Mouse (Mus musculus) small intestine, adult 2 months (tissue): Measurements from ENCODE around the gene Cep72.

Experiments used
- CTCF ChIP-seq: fragments of 200-500 bp; IDR thresholded peaks from 2 replicates; pipeline ENCODE4 v1.5.1; 2012; ENCODE audit warnings: low read depth, mild to moderate bottlenecking, control low read depth, inconsistent platforms, low read length, moderate library complexity, mixed read lengths; ENCODE audit not compliant: insufficient replicate concordance, insufficient read length; ENCODE audit errors: extremely low read depth
- POLR2A ChIP-seq: fragments of 200-500 bp; IDR thresholded peaks from 2 replicates; pipeline ENCODE4 v1.6.1; 2012; ENCODE audit warnings: low read depth, mild to moderate bottlenecking, control low read depth, inconsistent platforms, low read length, moderate library complexity

DNA sequence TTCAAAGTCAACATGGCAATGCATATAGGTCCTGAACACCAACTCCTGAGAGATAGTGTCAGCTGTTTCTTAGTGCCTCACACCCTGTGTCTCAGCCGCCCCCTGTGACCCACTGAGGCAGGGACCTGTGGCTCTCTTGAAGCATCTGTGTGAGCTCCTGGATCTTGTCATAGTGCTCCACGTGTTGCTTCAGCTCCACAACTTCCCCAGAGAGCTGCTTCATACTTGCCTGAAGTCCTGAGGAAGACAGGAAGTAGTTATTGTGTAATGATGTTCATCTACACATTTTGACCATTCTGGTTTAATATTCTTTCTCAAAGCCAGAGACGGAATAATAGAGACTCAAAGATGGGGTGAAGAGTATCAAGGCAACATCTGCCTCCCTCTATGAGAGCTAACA is 22.2 kb downstream of the Cep72 start:
- TF ChIP-seq POLR2A (no peak), CTCF (no peak)
